Mouse (Mus musculus) induced T-regulatory cell, adult 2 months (primary cell): Measurements from ENCODE around the gene Zmym5.
"Not testable (repeated sequence)": the region's sequence is repeated elsewhere in the genome, so short reads cannot be mapped to it uniquely, and the experiment has no call there.

Experiments
- DNase-seq: peaks from one replicate; pipeline ENCODE4 v3.0.0-alpha.2; 2012; ENCODE audit warnings: low read depth

Gene Zmym5

GRCm38 (mm10) chr14:56776571-56777238 is 34.8 kb downstream of the Zmym5 start:
- DNase-seq, result peak; percentile 53

- DNase-seq, result no peak
These were observed 36.1 kb downstream of the Zmym5 start for GRCm38 (mm10) chr14:56775416-56775815.

GRCm38 (mm10) chr14:56766438-56766837 is 45.1 kb downstream of the Zmym5 start:
- DNase-seq, result not testable (repeated sequence)

GRCm38 (mm10) chr14:56765117-56765516 is 46.4 kb downstream of the Zmym5 start:
- DNase-seq, result not testable (repeated sequence)

GRCm38 (mm10) chr14:56751282-56751681 is 60.2 kb downstream of the Zmym5 start:
- no peak for DNase-seq
